Mouse (Mus musculus) kidney, adult 9 months (tissue): ENCODE measurements around the gene Tm9sf4.

Experiments used
- DNase-seq: peaks from one replicate; pipeline ENCODE4 v3.0.0; 2022

Tm9sf4 gene

GRCm38 (mm10) chr2:153218516-153218915, 57.4 kb downstream of the Tm9sf4 start:
- DNase-seq = no peak

- no peak for DNase-seq
These were observed 60.5 kb downstream of the Tm9sf4 start for GRCm38 (mm10) chr2:153221620-153222019.

GRCm38 (mm10) chr2:153222130-153222529, 61.0 kb downstream of the Tm9sf4 start:
- no peak for DNase-seq

- no peak for DNase-seq
These were observed 61.5 kb downstream of the Tm9sf4 start for GRCm38 (mm10) chr2:153222566-153222965.

- DNase-seq = no peak
These were observed 64.0 kb downstream of the Tm9sf4 start, which contains the start of gene Tspyl3 for GRCm38 (mm10) chr2:153224946-153225594. TSS of gene Tspyl3 (minus strand) at chr2:153225441.

- no peak for DNase-seq
These were observed 64.5 kb downstream of the Tm9sf4 start for GRCm38 (mm10) chr2:153225595-153225953.

GRCm38 (mm10) chr2:153227959-153228358, 66.9 kb downstream of the Tm9sf4 start:
- no peak for DNase-seq

GRCm38 (mm10) chr2:153228523-153228922, 67.4 kb downstream of the Tm9sf4 start:
- no peak for DNase-seq

GRCm38 (mm10) chr2:153237193-153237592, 76.1 kb downstream of the Tm9sf4 start:
- DNase-seq = no peak

- no peak for DNase-seq
These were observed 76.8 kb downstream of the Tm9sf4 start for GRCm38 (mm10) chr2:153237891-153238290.

- DNase-seq = no peak
These were observed 77.3 kb downstream of the Tm9sf4 start for GRCm38 (mm10) chr2:153238406-153238805.

GRCm38 (mm10) chr2:153239021-153239859, 78.1 kb downstream of the Tm9sf4 start:
- DNase-seq = no peak

GRCm38 (mm10) chr2:153239860-153240480, 78.9 kb downstream of the Tm9sf4 start:
- DNase-seq = no peak

- DNase-seq = peak; percentile 21
These were observed 79.7 kb downstream of the Tm9sf4 start for GRCm38 (mm10) chr2:153240701-153241235.

- DNase-seq = peak; percentile 90
These were observed 80.3 kb downstream of the Tm9sf4 start, which contains the start of the genes Plagl2 and Pofut1 for GRCm38 (mm10) chr2:153241250-153242014. TSS of gene Plagl2 (minus strand) at chr2:153241426. TSS of gene Pofut1 (plus strand) at chr2:153241533.

- no peak for DNase-seq
These were observed 81.1 kb downstream of the Tm9sf4 start for GRCm38 (mm10) chr2:153242156-153242555.

GRCm38 (mm10) chr2:153249751-153250150, 88.6 kb downstream of the Tm9sf4 start:
- no peak for DNase-seq

GRCm38 (mm10) chr2:153256604-153257003, 95.5 kb downstream of the Tm9sf4 start:
- no peak for DNase-seq

- no peak for DNase-seq
These were observed 98.1 kb downstream of the Tm9sf4 start for GRCm38 (mm10) chr2:153259030-153259863.
